Mouse (Mus musculus) hindbrain, postnatal 0 days (tissue): ENCODE data around the gene Tmem19. TPM values are rescaled to one million over a fixed set of nuclear protein-coding genes. Genes with fewer than 3 reads are reported as not detected.
A peak's percentile ranks its signal among the peaks of the same experiment; 100 is the strongest.

Experiments
- ATAC-seq: fragments of 200-750 bp; cut with Nextera tagmentation; 2 replicates; pipeline ENCODE4 v1.8.0; 2017; ENCODE audit warnings: mild to moderate bottlenecking, moderate TSS enrichment, moderate library complexity
- DNase-seq: peaks from one replicate; pipeline ENCODE4 v3.0.0-alpha.2; 2015; ENCODE audit warnings: low spot score
- H3K27ac ChIP-seq: fragments of 300-500 bp; sonication (generic); 2 replicates; pipeline ENCODE4 v1.5.1; 2014; ENCODE audit warnings: mild to moderate bottlenecking
- H3K27me3 ChIP-seq: fragments of 300-500 bp; sonication (generic); 2 replicates; pipeline ENCODE4 v1.6.1; 2014; ENCODE audit warnings: low read length, mixed read lengths; ENCODE audit not compliant: insufficient read depth
- H3K36me3 ChIP-seq: fragments of 300-500 bp; sonication (generic); 2 replicates; pipeline ENCODE4 v1.6.1; 2014; ENCODE audit warnings: low read length, mixed read lengths; ENCODE audit not compliant: insufficient read depth
- H3K4me1 ChIP-seq: fragments of 300-500 bp; sonication (generic); 2 replicates; pipeline ENCODE4 v1.6.1; 2014; ENCODE audit warnings: antibody characterized with exemption, low read length, mixed read lengths; ENCODE audit not compliant: insufficient read depth
- H3K4me2 ChIP-seq: fragments of 300-500 bp; sonication (generic); 2 replicates; pipeline ENCODE4 v1.6.1; 2014; ENCODE audit warnings: low read depth, mild to moderate bottlenecking, low read length, moderate library complexity, mixed read lengths
- H3K4me3 ChIP-seq: fragments of 300-500 bp; sonication (generic); 2 replicates; pipeline ENCODE4 v1.5.1; 2014; ENCODE audit warnings: low read length
- H3K9ac ChIP-seq: fragments of 300-500 bp; sonication (generic); replicated peaks from 2 replicates; pipeline ENCODE4 v1.6.1; 2014; ENCODE audit warnings: mild to moderate bottlenecking, low read length, moderate library complexity, mixed read lengths
- H3K9me3 ChIP-seq: fragments of 300-500 bp; sonication (generic); 2 replicates; pipeline ENCODE4 v1.6.1; 2016; ENCODE audit warnings: low read length, mixed read lengths
- CTCF ChIP-seq: IDR thresholded peaks from 2 replicates; pipeline ENCODE4 v1.5.1; 2016; ENCODE audit warnings: antibody characterized with exemption, control low read depth, low read depth
- WGBS: fragments of 180-500 bp; shearing (Covaris S2); extraction: QIAGEN DNeasy Blood & Tissue Kit; methylation state at CpG from one replicate; pipeline ENCODE4 v1.1.7; 2014; 5-methylcytosine and 5-hydroxymethylcytosine counted together
- polyA plus RNA-seq: library from polyadenylated mRNA; unstranded; fragments of >200 nt; fragmentation: Nextera tagmentation; extraction: Ambion mirVana; gene quantifications from 2 replicates; pipeline ENCODE4 v1.2.1, GENCODE M21; 2015
- total RNA-seq: library from RNA; depleted of rRNA; stranded (reverse); fragments of >200 nt; gene quantifications from 2 replicates; pipeline ENCODE4 v1.2.3, GENCODE M21; 2014

Tmem19 gene
- total and polyA plus RNA-seq, 2 experiments from 2014 or later = 34.0 to 49.9 TPM

GRCm38 (mm10) chr10:115349029-115349428, 13.3 kb downstream of the Tmem19 start:
- DNase-seq (no peak), ATAC-seq (0 out of 2 replicates have a peak, but pooled peaks have one; percentile 53)
- TF ChIP-seq CTCF = no peak
- WGBS = 63% methylated on average over 10 of the region's 10 CpGs
- no peaks in the 10 kb centered on the region for H3K27me3 ChIP-seq
- no peaks in the 10 kb centered on the region for H3K4me1 ChIP-seq
- H3K4me2 ChIP-seq = no peak overlapping the region
- no peaks in the 10 kb centered on the region for H3K9me3 ChIP-seq
- H3K27ac ChIP-seq = no peak overlapping the region
- no peak overlapping the region for H3K4me3 ChIP-seq
- H3K36me3 ChIP-seq = no peaks in the 10 kb centered on the region; the same call in 1 of the 2 replicates
- H3K9ac ChIP-seq = no peak overlapping the region

GRCm38 (mm10) chr10:115348131-115348530, 14.2 kb downstream of the Tmem19 start:
- no peaks in the 10 kb centered on the region for H3K9me3 ChIP-seq
- H3K4me1 ChIP-seq = no peaks in the 10 kb centered on the region
- H3K9ac ChIP-seq = no peak overlapping the region
- H3K36me3 ChIP-seq = peaks cover 2% of the 10 kb centered on the region; the same call in 1 of the 2 replicates
- no peaks in the 10 kb centered on the region for H3K27me3 ChIP-seq
- no peak overlapping the region for H3K4me2 ChIP-seq
- H3K4me3 ChIP-seq = no peak overlapping the region
- ATAC-seq = no peak
- no peak for TF ChIP-seq CTCF
- H3K27ac ChIP-seq = no peak overlapping the region
- DNase-seq = no peak
- WGBS = 82% methylated on average over 6 of the region's 6 CpGs

GRCm38 (mm10) chr10:115346444-115346843, 15.9 kb downstream of the Tmem19 start:
- DNase-seq = no peak
- Histone ChIP-seq H3K4me2 (no peak overlapping the region), H3K27ac (no peak overlapping the region), H3K27me3 (no peaks in the 10 kb centered on the region), H3K36me3 (peaks cover 16% of the 10 kb centered on the region; the same call in 1 of the 2 replicates), H3K4me1 (no peaks in the 10 kb centered on the region), H3K9me3 (no peaks in the 10 kb centered on the region), H3K9ac (no peak overlapping the region), H3K4me3 (no peak overlapping the region)
- TF ChIP-seq CTCF = no peak
- no peak for ATAC-seq

- Histone ChIP-seq H3K4me1 (no peaks in the 10 kb centered on the region), H3K27me3 (no peaks in the 10 kb centered on the region), H3K4me2 (no peak overlapping the region), H3K9me3 (no peaks in the 10 kb centered on the region), H3K4me3 (no peak overlapping the region), H3K9ac (no peak overlapping the region), H3K36me3 (peaks cover 23% of the 10 kb centered on the region; the same call in 1 of the 2 replicates), H3K27ac (no peak overlapping the region)
- no peak for DNase-seq
- ATAC-seq = no peak
- no peak for TF ChIP-seq CTCF
- 87% methylated on average over 4 of the region's 4 CpGs for WGBS
These were observed 19.4 kb downstream of the Tmem19 start for GRCm38 (mm10) chr10:115342771-115343425.

- H3K27me3 ChIP-seq = no peaks in the 10 kb centered on the region
- H3K9ac ChIP-seq = no peak overlapping the region
- peaks cover 23% of the 10 kb centered on the region; the same call in 1 of the 2 replicates for H3K36me3 ChIP-seq
- no peak overlapping the region for H3K4me2 ChIP-seq
- H3K4me3 ChIP-seq = no peak overlapping the region
- no peaks in the 10 kb centered on the region for H3K4me1 ChIP-seq
- H3K9me3 ChIP-seq = no peaks in the 10 kb centered on the region
- TF ChIP-seq CTCF = no peak
- ATAC-seq (no peak), DNase-seq (no peak)
- no peak overlapping the region for H3K27ac ChIP-seq
- WGBS = 91% methylated on average over 7 of the region's 7 CpGs
These were observed 22.4 kb downstream of the Tmem19 start for GRCm38 (mm10) chr10:115339820-115340328.

GRCm38 (mm10) chr10:115336901-115337300, 25.4 kb downstream of the Tmem19 start:
- no peak overlapping the region for H3K9ac ChIP-seq
- H3K4me2 ChIP-seq = no peak overlapping the region
- TF ChIP-seq CTCF = no peak
- ATAC-seq (no peak), DNase-seq (no peak)
- H3K9me3 ChIP-seq = no peaks in the 10 kb centered on the region
- H3K4me1 ChIP-seq = no peaks in the 10 kb centered on the region
- H3K27ac ChIP-seq = no peak overlapping the region
- no peaks in the 10 kb centered on the region for H3K27me3 ChIP-seq
- peaks cover 12% of the 10 kb centered on the region; the same call in 1 of the 2 replicates for H3K36me3 ChIP-seq
- no peak overlapping the region for H3K4me3 ChIP-seq
- WGBS = 79% methylated on average over 4 of the region's 4 CpGs

- Histone ChIP-seq H3K27ac (no peak overlapping the region), H3K4me1 (no peaks in the 10 kb centered on the region), H3K9ac (no peak overlapping the region), H3K27me3 (no peaks in the 10 kb centered on the region), H3K4me3 (no peak overlapping the region), H3K9me3 (no peaks in the 10 kb centered on the region), H3K4me2 (no peak overlapping the region), H3K36me3 (no peaks in the 10 kb centered on the region)
- ATAC-seq (0 out of 2 replicates have a peak, but pooled peaks have one; percentile 24), DNase-seq (no peak)
- 67% methylated on average over 9 of the region's 9 CpGs for WGBS
- TF ChIP-seq CTCF = no peak
These were observed 28.8 kb downstream of the Tmem19 start for GRCm38 (mm10) chr10:115333528-115333927.
